Mouse (Mus musculus) embryonic fibroblast, embryonic 13.5 days (primary cell): ENCODE results near the gene Oprm1.

Experiments used
- CTCF ChIP-seq: IDR thresholded peaks from 2 replicates; pipeline ENCODE4 v1.5.1; 2011; ENCODE audit warnings: mild to moderate bottlenecking, control low read depth, low read length, moderate library complexity, borderline replicate concordance; ENCODE audit not compliant: insufficient read depth
- POLR2A ChIP-seq: IDR thresholded peaks from 2 replicates; pipeline ENCODE4 v1.6.1; 2011; ENCODE audit warnings: low read depth, mild to moderate bottlenecking, control low read depth, low read length, moderate library complexity

- TF ChIP-seq CTCF: no peak
- no peak for TF ChIP-seq POLR2A
Measured at GRCm38 (mm10) chr10:6889640-6890245, 131.4 kb downstream of the Oprm1 start.
